27 mouse cellular contexts compared by ENCODE assay signal in genomic region chr7:121906879-121907278, GRCm38 (mm10). TPM values are rescaled to one million over a fixed set of nuclear protein-coding genes. Genes with fewer than 3 reads are reported as not detected.
DNase-seq lines count a peak whose midpoint lies in the region; ATAC-seq and TF ChIP-seq lines count a peak whose summit lies in the region.
"Had no signal": no experiment of that assay in that cellular context is flagged by ENCODE, and none has a peak within 500 bp of the region (broad histone marks: within the 10 kb centered on the region; RNA-seq: fewer than 3 reads in every experiment).

No protein-coding gene starts in this region.

- 64% methylated on average over 4 of the region's 4 CpGs for WGBS in kidney, adult 2 months
- 33% methylated on average over 4 of the region's 4 CpGs for WGBS in stomach, postnatal 0 days

- no peak for TF ChIP-seq POLR2A in kidney, adult 2 months (IDR thresholded peaks at IDR 0.05; ENCODE audit: low read depth, low read length)

- no peak overlapping the region for H3K27ac ChIP-seq in kidney, adult 2 months (ENCODE audit: insufficient read depth, low read depth, low read length)
- H3K27ac ChIP-seq in stomach, postnatal 0 days (replicated peaks) = no peak overlapping the region
- H3K27ac ChIP-seq: embryonic facial prominence, embryonic 15.5 days; hindbrain, embryonic 15.5 days; limb, embryonic 10.5 days; midbrain, embryonic 13.5 days had no signal

- peak; percentile 56 for DNase-seq in adrenal gland, postnatal 14 days
- no peak for DNase-seq in adrenal gland, postnatal 25 days
- DNase-seq in kidney, adult 2 months = peak; percentile 9
- no peak for DNase-seq in kidney, postnatal 4 days
- DNase-seq in urinary bladder, postnatal 14 days (ENCODE audit: low spot score) = peak; percentile 34
- no peak for DNase-seq in urinary bladder, postnatal 10 days (ENCODE audit: low spot score)
- DNase-seq in stomach, postnatal 0 days (ENCODE audit: low spot score) = no peak
- DNase-seq in frontal cortex, postnatal 36 days (ENCODE audit: low spot score in 2 of 2) = no peak
- DNase-seq: adrenal gland, adult 8-10 months; cerebellum, adult 11 months; gastrocnemius, postnatal 14 days; heart, adult 11 months; kidney, postnatal 10 days; liver; liver, postnatal 0 days; thymus, postnatal 14 days had no signal

- no peaks in the 10 kb centered on the region for H3K36me3 ChIP-seq in kidney, adult 2 months (ENCODE audit: control insufficient read depth, insufficient read depth, low read length)
- H3K36me3 ChIP-seq in stomach, postnatal 0 days (ENCODE audit: control insufficient read depth, insufficient read depth, low read length) = no peaks in the 10 kb centered on the region
- H3K36me3 ChIP-seq: embryonic facial prominence, embryonic 15.5 days; hindbrain, embryonic 15.5 days; limb, embryonic 10.5 days; midbrain, embryonic 13.5 days had no signal

- H3K4me3 ChIP-seq in kidney, adult 2 months (ENCODE audit: insufficient read depth, low read depth, low read length) = no peak overlapping the region
- H3K4me3 ChIP-seq in stomach, postnatal 0 days (ENCODE audit: low read depth, low read length) = no peak overlapping the region
- H3K4me3 ChIP-seq: embryonic facial prominence, embryonic 15.5 days; hindbrain, embryonic 15.5 days; limb, embryonic 10.5 days; midbrain, embryonic 13.5 days had no signal

- no peak for TF ChIP-seq CTCF in kidney, adult 2 months (conservative IDR thresholded peaks at IDR 0.05; ENCODE audit: insufficient read depth, insufficient read length, low read depth, low read length)
- no peak for TF ChIP-seq CTCF in stomach, postnatal 0 days (IDR thresholded peaks at IDR 0.05; ENCODE audit: low read depth)

- H3K9ac ChIP-seq in stomach, postnatal 0 days (ENCODE audit: low read length) = no peak overlapping the region
- H3K9ac ChIP-seq: embryonic facial prominence, embryonic 15.5 days; hindbrain, embryonic 15.5 days; liver, postnatal 0 days; midbrain, embryonic 13.5 days had no signal

- TF ChIP-seq EP300 in stomach, postnatal 0 days (optimal IDR thresholded peaks at IDR 0.05) = no peak

- no peaks in the 10 kb centered on the region for H3K4me1 ChIP-seq in kidney, adult 2 months (ENCODE audit: control insufficient read depth, insufficient read depth, low read length)
- peaks cover 2% of the 10 kb centered on the region; the same call in 1 of the 2 replicates for H3K4me1 ChIP-seq in stomach, postnatal 0 days (replicated peaks; ENCODE audit: control insufficient read depth, insufficient read depth)
- H3K4me1 ChIP-seq: hindbrain, embryonic 15.5 days; limb, embryonic 10.5 days; midbrain, embryonic 13.5 days had no signal

- H3K9me3 ChIP-seq in stomach, postnatal 0 days (ENCODE audit: control insufficient read depth, low read length) = no peaks in the 10 kb centered on the region
- H3K9me3 ChIP-seq: embryonic facial prominence, embryonic 15.5 days; hindbrain, embryonic 15.5 days; limb, embryonic 10.5 days; midbrain, embryonic 13.5 days had no signal

- no peak overlapping the region for H3K4me2 ChIP-seq in stomach, postnatal 0 days (replicated peaks; ENCODE audit: low read depth)
- H3K4me2 ChIP-seq: embryonic facial prominence, embryonic 15.5 days; heart, embryonic 11.5 days; hindbrain, embryonic 15.5 days; midbrain, embryonic 13.5 days had no signal

- ATAC-seq in stomach, postnatal 0 days (ENCODE audit: low FRiP score, low TSS enrichment) = peak; percentile 45
- ATAC-seq: CD4-positive, CD25-positive, alpha-beta regulatory T cell, adult 4 months; forebrain, embryonic 14.5 days; midbrain, embryonic 13.5 days had no signal

- no peaks in the 10 kb centered on the region for H3K27me3 ChIP-seq in kidney, adult 2 months (replicated peaks; ENCODE audit: control insufficient read depth, insufficient read depth, low read length)
- no peaks in the 10 kb centered on the region for H3K27me3 ChIP-seq in stomach, postnatal 0 days (ENCODE audit: control insufficient read depth, insufficient read depth, low read length)
- H3K27me3 ChIP-seq: embryonic facial prominence, embryonic 15.5 days; hindbrain, embryonic 15.5 days; midbrain, embryonic 13.5 days had no signal

RNA-seq across cellular contexts. Expression of gene Scnn1b, which starts 42.0 kb away (rescaled TPM):
- total RNA-seq in adrenal gland, postnatal 14 days (2021) = 0.53 TPM in 1 of 2 replicates, not detected in the other
- total RNA-seq in adrenal gland, postnatal 25 days (2021) = not detected in 2 replicates
- polyA plus RNA-seq in kidney, adult 2 months (2012; rRNA removed) = 74.7 and 92.7 TPM in 2 replicates
- 10.1 and 10.8 TPM in 2 replicates for polyA plus RNA-seq in stomach, postnatal 0 days (2015; fragmentation: Nextera tagmentation; extraction: Ambion mirVana)
- total RNA-seq: hematopoietic stem cell, adult 5-6 weeks; layer of hippocampus, adult 18-20 months; left cerebral cortex, adult 8-10 months; megakaryocyte, adult 5-6 weeks had no signal
- polyA plus RNA-seq: CD4-positive, CD25-positive, alpha-beta regulatory T cell, adult 4 months; heart, embryonic 11.5 days; limb, embryonic 10.5 days; midbrain, embryonic 13.5 days had no signal

Comparison
In these comparisons a context has a peak if more than half of its experiments do, and no peak if none do; other contexts are left out.
1. DNase-seq: peak in adrenal gland, postnatal 14 days (single experiment), kidney, adult 2 months (single experiment) and urinary bladder, postnatal 14 days (single experiment); none in adrenal gland, postnatal 25 days (single experiment), kidney, postnatal 4 days (0 of 2), urinary bladder, postnatal 10 days (single experiment), stomach, postnatal 0 days (single experiment) and frontal cortex, postnatal 36 days (0 of 2).